Mouse (Mus musculus) cerebral cortex, adult 2 months (tissue): Measurements from ENCODE around the gene Ptcra.

Experiments used
- WGBS: fragments of 180-500 bp; shearing (Covaris S2); methylation state at CpG from one replicate; pipeline ENCODE4 v1.1.7; 2018; 5-methylcytosine and 5-hydroxymethylcytosine counted together

The Ptcra gene

GRCm38 (mm10) chr17:46725731-46726645, 37.5 kb downstream of the Ptcra start:
- WGBS: 92% methylated on average over 26 of the region's 26 CpGs

GRCm38 (mm10) chr17:46725273-46725672, 38.2 kb downstream of the Ptcra start:
- WGBS: 67% methylated on average over 9 of the region's 9 CpGs

DNA sequence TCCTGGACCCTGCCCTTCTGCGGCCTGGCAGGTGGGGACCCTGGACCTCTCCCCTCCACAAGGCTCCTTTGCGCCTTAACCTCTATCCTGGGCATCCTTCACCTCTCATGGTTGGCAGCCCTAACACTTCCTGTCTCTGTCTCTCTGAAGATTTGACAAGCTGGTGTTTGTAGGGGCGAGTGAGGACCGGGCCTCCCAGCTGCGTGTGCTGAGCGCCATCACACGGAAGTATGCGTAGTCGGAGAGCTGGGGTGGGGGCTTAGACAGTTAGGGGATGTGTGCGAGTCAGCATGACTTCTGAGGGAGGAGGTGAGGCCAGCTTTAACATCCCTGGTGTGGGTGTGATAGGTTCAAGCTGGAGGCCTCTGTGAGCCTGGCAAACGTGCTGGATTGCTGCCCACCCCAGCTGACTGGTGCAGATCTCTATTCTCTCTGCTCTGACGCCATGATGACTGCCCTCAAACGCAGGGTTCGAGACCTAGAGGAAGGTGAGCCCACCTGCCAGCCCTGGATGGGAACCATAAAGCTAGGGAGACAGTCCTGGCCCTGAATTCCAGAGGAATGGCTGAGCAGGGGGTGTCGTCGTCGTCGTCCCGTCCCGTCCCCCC, 38.9 kb downstream of the Ptcra start:
- 81% methylated on average over 20 of the region's 20 CpGs for WGBS

- WGBS: 87% methylated on average over 7 of the region's 7 CpGs
Observed at GRCm38 (mm10) chr17:46721077-46721476, 42.4 kb downstream of the Ptcra start.

DNA sequence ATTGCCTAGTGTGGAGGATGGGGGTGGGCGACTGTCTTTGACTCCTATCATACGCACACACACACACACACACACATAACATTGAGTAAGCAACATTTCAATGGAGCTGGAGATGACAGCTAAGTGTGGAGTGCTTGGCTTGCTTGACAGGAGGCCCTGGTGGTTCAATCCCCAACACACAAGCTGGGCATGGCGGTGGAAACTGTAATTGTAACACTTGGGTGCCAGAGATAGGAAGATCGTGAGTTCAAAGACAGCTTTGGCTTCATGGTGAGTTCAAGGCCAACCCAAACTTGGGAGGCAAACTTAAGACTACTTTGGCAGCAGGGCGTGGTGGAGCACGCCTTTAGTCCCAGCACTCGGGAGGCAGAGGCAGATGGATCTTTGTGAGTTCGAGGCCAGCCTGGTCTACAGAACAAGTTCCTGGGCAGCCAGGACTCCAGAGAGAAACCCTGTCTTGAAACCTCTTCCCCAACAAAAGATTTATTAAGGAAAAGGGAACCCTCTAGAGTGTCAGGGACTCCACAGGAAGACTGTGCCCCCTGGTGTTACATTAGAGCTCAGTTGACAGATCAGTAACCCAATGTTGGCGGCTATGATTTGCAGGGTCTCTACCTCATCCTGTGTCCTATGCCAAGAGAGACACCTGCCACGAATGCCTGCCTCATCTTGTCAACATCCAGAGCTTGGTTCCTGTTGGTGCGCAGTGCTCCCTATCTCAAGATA, 48.6 kb downstream of the Ptcra start:
- WGBS: 96% methylated on average over 11 of the region's 11 CpGs

DNA sequence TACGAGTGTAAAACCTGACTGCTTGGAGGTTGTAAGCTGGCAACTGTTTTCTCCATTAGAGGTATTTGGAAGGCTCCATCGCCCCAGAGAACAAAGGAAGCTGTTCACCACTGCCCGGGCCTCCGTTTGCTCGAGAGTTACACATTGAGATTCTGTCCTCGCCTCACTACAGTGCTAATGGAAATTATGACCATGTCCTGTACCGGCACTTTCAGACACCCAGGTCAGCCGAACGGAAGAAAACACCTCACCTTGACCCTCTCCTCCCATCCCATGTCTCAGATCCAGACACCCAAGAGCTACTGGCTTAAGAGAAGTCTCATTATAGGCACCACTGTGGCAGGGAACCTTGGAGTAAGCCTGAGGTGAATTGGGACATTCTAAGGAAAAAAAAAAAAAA, 49.7 kb downstream of the Ptcra start:
- 78% methylated on average over 9 of the region's 9 CpGs for WGBS

GRCm38 (mm10) chr17:46712442-46712841, 51.1 kb downstream of the Ptcra start:
- 50% methylated on average over 7 of the region's 7 CpGs for WGBS

- under 1% methylated on average over 72 of the region's 76 CpGs for WGBS
Observed at GRCm38 (mm10) chr17:46711612-46712271, 51.8 kb downstream of the Ptcra start.

DNA sequence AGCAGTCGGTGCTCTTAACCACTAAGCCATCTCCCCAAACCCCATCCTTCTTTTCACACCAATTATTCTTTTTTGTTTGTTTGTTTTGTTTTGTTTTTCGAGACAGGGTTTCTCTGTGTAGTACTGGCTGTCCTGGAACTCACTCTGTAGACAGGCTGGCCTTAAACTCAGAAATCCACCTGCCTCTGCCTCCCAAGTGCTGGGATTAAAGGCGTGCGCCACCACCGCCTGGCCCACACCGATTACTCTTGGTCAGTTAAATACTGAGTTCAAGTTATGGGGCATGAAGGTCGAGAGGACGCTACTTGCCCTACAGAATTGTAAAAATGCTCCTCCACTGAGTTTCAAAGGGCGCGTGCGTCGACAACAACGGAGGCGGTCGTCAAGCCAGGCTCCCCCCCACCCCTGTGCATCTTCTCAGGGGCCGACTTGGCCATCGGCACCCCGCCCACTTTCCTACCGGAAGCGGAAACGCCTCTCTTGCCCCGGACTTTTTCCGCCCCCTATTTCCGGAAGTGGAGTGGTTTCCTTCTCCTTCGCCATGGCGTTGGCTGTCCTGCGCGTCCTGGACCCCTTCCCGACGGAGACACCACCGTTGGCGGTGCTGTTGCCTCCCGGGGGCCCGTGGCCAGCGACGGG, 52.4 kb downstream of the Ptcra start, which contains the start of gene Pex6:
Pex6 (plus strand) TSS at position 505 of the 639 bp plus-strand sequence.
- 7% methylated on average over 36 of the region's 36 CpGs for WGBS

DNA sequence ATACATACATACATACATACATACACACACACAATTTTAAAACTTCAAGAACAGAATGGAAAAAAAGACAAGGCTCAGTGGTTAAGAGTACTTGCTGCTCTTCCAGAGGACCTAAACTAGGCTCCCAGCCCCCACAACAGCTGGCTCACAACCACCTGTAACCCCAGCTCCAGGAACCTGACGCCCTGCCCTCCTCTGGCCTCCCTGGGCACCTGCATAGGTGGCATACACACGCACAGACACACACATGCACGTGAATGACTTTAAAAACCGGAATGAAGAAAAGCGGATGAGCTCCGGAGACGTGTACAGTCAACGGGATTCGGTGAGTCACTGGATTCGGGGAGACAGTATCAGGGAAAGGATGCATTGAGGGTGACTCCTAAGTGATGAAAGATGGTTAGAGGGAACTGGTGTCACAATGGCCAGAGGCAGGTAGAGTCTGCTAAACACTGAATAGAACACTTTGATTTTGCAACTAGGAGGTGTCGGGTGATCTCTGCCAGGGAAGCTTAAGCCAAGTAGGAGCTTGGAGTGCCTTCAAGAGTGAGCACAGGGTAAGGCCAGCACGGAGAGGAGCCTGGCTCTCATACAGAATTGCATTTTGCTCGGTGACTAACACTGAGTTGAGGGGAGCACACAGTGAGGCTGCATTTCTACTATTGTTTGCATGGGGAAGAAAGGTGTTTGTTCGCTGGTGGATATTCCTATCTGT, 57.0 kb downstream of the Ptcra start:
- WGBS: 89% methylated on average over 14 of the region's 14 CpGs
